Comparison of ENCODE assay signal across 15 mouse cellular contexts in genomic region chr8:72453904-72454303, GRCm38 (mm10). TPM values are rescaled to one million over a fixed set of nuclear protein-coding genes. Genes with fewer than 3 reads are reported as not detected.
"Had no signal": no experiment of that assay in that cellular context is flagged by ENCODE, and none has a peak within 500 bp of the region (broad histone marks: within the 10 kb centered on the region; RNA-seq: fewer than 3 reads in every experiment).

No protein-coding gene starts in this region.

- H3K4me2 ChIP-seq: liver, embryonic 13.5 days; neural tube, embryonic 12.5 days; stomach, embryonic 15.5 days had no signal

- DNase-seq: kidney, adult 9 months; kidney, postnatal 36 days; left cerebral cortex, postnatal 4 days; liver, embryonic 13.5 days; lung, adult 2 months; lung, postnatal 36 days; midbrain, embryonic 14.5 days; right cerebral cortex, postnatal 14 days; thymus, adult 18-20 months; thymus, postnatal 14 days had no signal

- ATAC-seq: lung, postnatal 0 days had no signal

- H3K4me3 ChIP-seq: liver, embryonic 13.5 days; neural tube, embryonic 12.5 days; stomach, embryonic 15.5 days had no signal

- H3K27ac ChIP-seq: kidney, postnatal 0 days; liver, embryonic 13.5 days; neural tube, embryonic 12.5 days; stomach, embryonic 15.5 days had no signal

- H3K9ac ChIP-seq: liver, embryonic 13.5 days; neural tube, embryonic 12.5 days; stomach, embryonic 15.5 days had no signal

- H3K9me3 ChIP-seq: liver, embryonic 13.5 days; neural tube, embryonic 12.5 days; stomach, embryonic 15.5 days had no signal

- H3K4me1 ChIP-seq: neural tube, embryonic 12.5 days; stomach, embryonic 15.5 days had no signal

- H3K27me3 ChIP-seq: liver, embryonic 13.5 days; neural tube, embryonic 12.5 days; stomach, embryonic 15.5 days had no signal

RNA-seq across cellular contexts. Expression of gene Calr3, which starts 10.2 kb away (rescaled TPM):
- total RNA-seq: monocyte, adult 5-6 weeks had no signal
